Mouse (Mus musculus) erythroblast, embryonic 14.5 days (primary cell): Measurements from ENCODE around the gene Gm13290. TPM values are rescaled to one million over a fixed set of nuclear protein-coding genes. Genes with fewer than 3 reads are reported as not detected.
"Not testable (repeated sequence)": the region's sequence is repeated elsewhere in the genome, so short reads cannot be mapped to it uniquely, and the experiment has no call there.

Experiments
- H3K27me3 ChIP-seq: 2 replicates; pipeline ENCODE4 v1.6.1; 2012; ENCODE audit warnings: inconsistent platforms; ENCODE audit not compliant: control insufficient read depth
- H3K36me3 ChIP-seq: 2 replicates; pipeline ENCODE4 v1.6.1; 2012; ENCODE audit warnings: mild to moderate bottlenecking, inconsistent platforms; ENCODE audit not compliant: control insufficient read depth
- H3K4me1 ChIP-seq: 2 replicates; pipeline ENCODE4 v1.6.1; 2012; ENCODE audit warnings: inconsistent platforms; ENCODE audit not compliant: control insufficient read depth
- H3K4me3 ChIP-seq: replicated peaks from 2 replicates; pipeline ENCODE3; 2012; ENCODE audit warnings: moderate library complexity, mild to moderate bottlenecking, inconsistent platforms
- H3K9me3 ChIP-seq: 2 replicates; pipeline ENCODE4 v1.6.1; 2012; ENCODE audit warnings: low read length, inconsistent platforms, mixed read lengths; ENCODE audit not compliant: control insufficient read depth
- polyA plus RNA-seq: library from polyadenylated mRNA; stranded (reverse); fragments of >175 nt; gene quantifications from 2 replicates; pipeline ENCODE4 v1.2.3, GENCODE M21; 2012

Gene Gm13290
- polyA plus RNA-seq, 1 experiment, result not detected

GRCm38 (mm10) chr4:88759610-88760268, 13.9 kb upstream of the Gm13290 start, which contains the start of gene Gm13283:
Gm13283 (plus strand) TSS chr4:88760119.
- not testable (repeated sequence) for H3K4me1 ChIP-seq, H3K9me3 ChIP-seq, H3K4me3 ChIP-seq, H3K36me3 ChIP-seq
- H3K27me3 ChIP-seq, result peaks cover 16% of the 10 kb centered on the region

- H3K4me1 ChIP-seq, H3K36me3 ChIP-seq, H3K4me3 ChIP-seq, H3K9me3 ChIP-seq: not testable (repeated sequence)
- peaks cover 13% of the 10 kb centered on the region for H3K27me3 ChIP-seq
These were observed 13.2 kb upstream of the Gm13290 start for GRCm38 (mm10) chr4:88760431-88760830.

DNA sequence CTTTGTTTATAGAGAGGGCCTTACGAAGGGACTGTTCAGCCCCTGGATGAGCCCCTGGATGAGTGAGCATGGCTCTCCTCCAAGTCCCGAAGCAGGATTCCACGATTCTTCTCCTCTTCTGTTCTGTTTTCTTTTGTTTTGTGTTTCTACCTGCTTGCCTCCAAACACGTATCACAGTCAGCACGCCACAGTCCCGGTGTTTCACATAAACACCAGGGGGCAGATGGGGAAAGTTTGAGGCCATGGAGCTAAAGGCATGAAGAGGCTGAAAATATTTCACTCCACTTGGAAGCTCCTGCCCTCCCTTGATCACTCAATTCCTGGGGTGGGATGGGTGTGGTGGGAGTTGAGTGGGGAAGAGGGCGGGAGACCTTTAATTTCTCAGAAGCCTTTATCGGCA, 11.9 kb upstream of the Gm13290 start:
- not testable (repeated sequence) for H3K4me1 ChIP-seq, H3K36me3 ChIP-seq, H3K4me3 ChIP-seq, H3K9me3 ChIP-seq, H3K27me3 ChIP-seq

GRCm38 (mm10) chr4:88762341-88762740, 11.3 kb upstream of the Gm13290 start:
- not testable (repeated sequence) for H3K27me3 ChIP-seq, H3K36me3 ChIP-seq, H3K4me1 ChIP-seq, H3K4me3 ChIP-seq, H3K9me3 ChIP-seq

GRCm38 (mm10) chr4:88763384-88764018, 10.1 kb upstream of the Gm13290 start:
- H3K9me3 ChIP-seq, H3K4me3 ChIP-seq, H3K27me3 ChIP-seq, H3K4me1 ChIP-seq, H3K36me3 ChIP-seq: not testable (repeated sequence)

DNA sequence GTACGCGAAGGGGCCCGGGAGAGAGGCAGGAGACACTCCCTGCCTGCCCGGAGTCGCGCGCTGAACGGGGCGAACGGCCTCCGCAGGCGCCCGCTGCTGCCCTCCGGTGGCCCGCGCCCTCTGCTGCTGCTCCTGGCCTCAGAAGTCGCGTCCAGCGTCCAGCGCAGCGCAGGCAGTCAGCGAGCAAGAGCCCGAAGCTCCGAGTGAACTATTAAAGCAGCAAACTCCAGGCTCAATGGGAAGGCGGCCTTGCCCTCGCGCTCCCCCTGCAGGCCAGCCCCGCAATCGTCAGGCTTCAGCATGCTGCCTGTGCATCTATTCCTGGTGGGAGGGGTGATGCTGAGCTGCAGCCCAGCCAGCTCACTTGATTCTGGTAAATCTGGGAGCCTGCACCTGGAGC, 3.0 kb downstream of the Gm13290 start, which contains the start of gene Gm13289:
Gene Gm13289 (plus strand): TSS at position 301 of the 400 bp plus-strand sequence.
- H3K27me3 ChIP-seq, H3K9me3 ChIP-seq, H3K4me3 ChIP-seq, H3K36me3 ChIP-seq, H3K4me1 ChIP-seq: not testable (repeated sequence)

DNA sequence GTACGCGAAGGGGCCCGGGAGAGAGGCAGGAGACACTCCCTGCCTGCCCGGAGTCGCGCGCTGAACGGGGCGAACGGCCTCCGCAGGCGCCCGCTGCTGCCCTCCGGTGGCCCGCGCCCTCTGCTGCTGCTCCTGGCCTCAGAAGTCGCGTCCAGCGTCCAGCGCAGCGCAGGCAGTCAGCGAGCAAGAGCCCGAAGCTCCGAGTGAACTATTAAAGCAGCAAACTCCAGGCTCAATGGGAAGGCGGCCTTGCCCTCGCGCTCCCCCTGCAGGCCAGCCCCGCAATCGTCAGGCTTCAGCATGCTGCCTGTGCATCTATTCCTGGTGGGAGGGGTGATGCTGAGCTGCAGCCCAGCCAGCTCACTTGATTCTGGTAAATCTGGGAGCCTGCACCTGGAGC, 5.9 kb downstream of the Gm13290 start, which contains the start of gene Gm13272:
Gene Gm13272 (plus strand): TSS at position 301 of the 400 bp plus-strand sequence.
- not testable (repeated sequence) for H3K4me1 ChIP-seq, H3K27me3 ChIP-seq, H3K4me3 ChIP-seq, H3K9me3 ChIP-seq, H3K36me3 ChIP-seq

DNA sequence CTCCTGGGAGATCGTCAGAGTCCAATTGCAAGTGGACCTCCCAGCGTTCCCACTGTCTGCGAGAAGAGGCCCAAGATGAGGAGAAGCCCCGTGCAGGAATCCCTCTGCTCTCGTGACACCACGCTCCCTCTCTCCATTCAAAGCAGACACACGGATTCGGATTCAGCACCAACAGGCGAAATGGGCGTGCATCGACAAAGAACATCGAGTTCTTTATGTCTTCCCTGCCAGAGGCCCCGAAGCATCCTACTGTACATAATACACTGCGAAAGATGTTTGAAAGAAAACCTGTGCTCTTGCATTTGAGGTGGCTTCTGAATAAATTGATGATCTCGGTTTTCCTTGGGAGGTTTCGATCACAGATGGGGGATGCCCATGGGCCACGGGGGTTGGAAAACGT, 6.7 kb downstream of the Gm13290 start:
- H3K9me3 ChIP-seq, H3K4me1 ChIP-seq, H3K36me3 ChIP-seq, H3K27me3 ChIP-seq, H3K4me3 ChIP-seq: not testable (repeated sequence)

DNA sequence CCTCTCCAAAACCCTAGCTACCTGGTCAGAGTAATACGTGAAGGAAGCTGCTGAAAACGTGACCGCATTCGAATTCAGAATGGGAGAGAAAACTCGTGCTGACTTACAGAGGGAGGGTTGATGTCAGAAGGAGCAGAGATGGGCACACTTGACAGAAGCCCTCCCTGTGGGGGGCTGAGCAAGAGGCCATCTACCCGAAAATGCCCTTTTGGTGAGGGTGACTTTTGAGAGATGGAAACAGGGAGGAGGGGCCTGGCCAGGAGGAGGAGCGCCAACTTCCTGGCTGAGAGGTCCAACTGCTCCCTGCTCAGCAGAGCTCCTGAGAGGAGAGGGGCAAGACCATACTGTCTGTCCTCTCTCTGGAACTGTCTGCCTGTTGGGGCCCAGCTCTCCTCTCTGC, 8.2 kb downstream of the Gm13290 start, which contains the start of gene Ifnz:
Gene Ifnz (plus strand): TSS at position 301 of the 400 bp plus-strand sequence.
- H3K4me1 ChIP-seq, H3K36me3 ChIP-seq, H3K27me3 ChIP-seq, H3K4me3 ChIP-seq, H3K9me3 ChIP-seq: not testable (repeated sequence)

DNA sequence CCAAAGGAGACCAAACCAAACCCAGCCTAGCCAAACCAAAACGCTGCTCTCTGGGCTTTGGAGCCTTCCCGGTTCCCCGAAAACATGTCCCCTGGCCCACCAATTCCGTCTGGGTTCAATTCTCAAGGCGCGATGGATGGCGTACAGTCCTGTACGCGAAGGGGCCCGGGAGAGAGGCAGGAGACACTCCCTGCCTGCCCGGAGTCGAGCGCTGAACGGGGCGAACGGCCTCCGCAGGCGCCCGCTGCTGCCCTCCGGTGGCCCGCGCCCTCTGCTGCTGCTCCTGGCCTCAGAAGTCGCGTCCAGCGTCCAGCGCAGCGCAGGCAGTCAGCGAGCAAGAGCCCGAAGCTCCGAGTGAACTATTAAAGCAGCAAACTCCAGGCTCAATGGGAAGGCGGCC, 8.7 kb downstream of the Gm13290 start:
- H3K27me3 ChIP-seq, H3K36me3 ChIP-seq, H3K4me1 ChIP-seq, H3K4me3 ChIP-seq, H3K9me3 ChIP-seq: not testable (repeated sequence)

DNA sequence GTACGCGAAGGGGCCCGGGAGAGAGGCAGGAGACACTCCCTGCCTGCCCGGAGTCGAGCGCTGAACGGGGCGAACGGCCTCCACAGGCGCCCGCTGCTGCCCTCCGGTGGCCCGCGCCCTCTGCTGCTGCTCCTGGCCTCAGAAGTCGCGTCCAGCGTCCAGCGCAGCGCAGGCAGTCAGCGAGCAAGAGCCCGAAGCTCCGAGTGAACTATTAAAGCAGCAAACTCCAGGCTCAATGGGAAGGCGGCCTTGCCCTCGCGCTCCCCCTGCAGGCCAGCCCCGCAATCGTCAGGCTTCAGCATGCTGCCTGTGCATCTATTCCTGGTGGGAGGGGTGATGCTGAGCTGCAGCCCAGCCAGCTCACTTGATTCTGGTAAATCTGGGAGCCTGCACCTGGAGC, 11.8 kb downstream of the Gm13290 start, which contains the start of gene Gm13276:
Gene Gm13276 (plus strand): TSS at position 301 of the 400 bp plus-strand sequence.
- not testable (repeated sequence) for H3K36me3 ChIP-seq, H3K4me3 ChIP-seq, H3K27me3 ChIP-seq, H3K9me3 ChIP-seq, H3K4me1 ChIP-seq

DNA sequence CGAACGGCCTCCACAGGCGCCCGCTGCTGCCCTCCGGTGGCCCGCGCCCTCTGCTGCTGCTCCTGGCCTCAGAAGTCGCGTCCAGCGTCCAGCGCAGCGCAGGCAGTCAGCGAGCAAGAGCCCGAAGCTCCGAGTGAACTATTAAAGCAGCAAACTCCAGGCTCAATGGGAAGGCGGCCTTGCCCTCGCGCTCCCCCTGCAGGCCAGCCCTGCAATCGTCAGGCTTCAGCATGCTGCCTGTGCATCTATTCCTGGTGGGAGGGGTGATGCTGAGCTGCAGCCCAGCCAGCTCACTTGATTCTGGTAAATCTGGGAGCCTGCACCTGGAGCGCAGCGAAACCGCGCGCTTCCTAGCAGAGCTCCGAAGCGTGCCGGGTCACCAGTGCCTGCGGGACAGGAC, 14.8 kb downstream of the Gm13290 start, which contains the start of gene Gm13277:
Gene Gm13277 (plus strand): TSS at position 231 of the 400 bp plus-strand sequence.
- not testable (repeated sequence) for H3K36me3 ChIP-seq, H3K4me3 ChIP-seq, H3K4me1 ChIP-seq, H3K9me3 ChIP-seq, H3K27me3 ChIP-seq

DNA sequence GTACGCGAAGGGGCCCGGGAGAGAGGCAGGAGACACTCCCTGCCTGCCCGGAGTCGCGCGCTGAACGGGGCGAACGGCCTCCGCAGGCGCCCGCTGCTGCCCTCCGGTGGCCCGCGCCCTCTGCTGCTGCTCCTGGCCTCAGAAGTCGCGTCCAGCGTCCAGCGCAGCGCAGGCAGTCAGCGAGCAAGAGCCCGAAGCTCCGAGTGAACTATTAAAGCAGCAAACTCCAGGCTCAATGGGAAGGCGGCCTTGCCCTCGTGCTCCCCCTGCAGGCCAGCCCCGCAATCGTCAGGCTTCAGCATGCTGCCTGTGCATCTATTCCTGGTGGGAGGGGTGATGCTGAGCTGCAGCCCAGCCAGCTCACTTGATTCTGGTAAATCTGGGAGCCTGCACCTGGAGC, 17.6 kb downstream of the Gm13290 start, which contains the start of gene Gm13278:
Gene Gm13278 (plus strand): TSS at position 301 of the 400 bp plus-strand sequence.
- H3K4me1 ChIP-seq, H3K36me3 ChIP-seq, H3K9me3 ChIP-seq, H3K4me3 ChIP-seq, H3K27me3 ChIP-seq: not testable (repeated sequence)

GRCm38 (mm10) chr4:88793936-88794675, 20.5 kb downstream of the Gm13290 start, which contains the start of gene Gm13275:
Gm13275 (plus strand) TSS chr4:88794487.
- H3K27me3 ChIP-seq, H3K4me1 ChIP-seq, H3K4me3 ChIP-seq, H3K9me3 ChIP-seq, H3K36me3 ChIP-seq: not testable (repeated sequence)
